Mouse (Mus musculus) CH12.LX (cell line): ENCODE results near the gene U2af1l4. TPM values are rescaled to one million over a fixed set of nuclear protein-coding genes. Genes with fewer than 3 reads are reported as not detected.

Experiments
- DNase-seq: peaks from one replicate; pipeline ENCODE4 v3.0.0-alpha.2; 2013; ENCODE audit errors: extremely low read depth
- H3K27ac ChIP-seq: 2 replicates; pipeline ENCODE4 v1.5.1; 2012; ENCODE audit warnings: low read depth, mild to moderate bottlenecking, control low read depth, moderate library complexity; ENCODE audit not compliant: insufficient read depth
- H3K27me3 ChIP-seq: replicated peaks from 2 replicates; pipeline ENCODE3; 2012; ENCODE audit warnings: inconsistent platforms
- H3K36me3 ChIP-seq, 2 experiments: replicated peaks in 1 of 2; 2 replicates each; pipeline versions ENCODE3 to v1.6.1; 2012; ENCODE audit warnings: inconsistent platforms in 1 of 2, low read length in 1 of 2, mild to moderate bottlenecking in 1 of 2, mixed read lengths in 1 of 2, moderate library complexity in 1 of 2; ENCODE audit not compliant: control insufficient read depth in 1 of 2, insufficient read depth in 1 of 2
- H3K4me1 ChIP-seq, 2 experiments: 2 replicates each; pipeline ENCODE4 v1.6.1; 2012; ENCODE audit warnings: inconsistent platforms in 1 of 2, moderate library complexity in 1 of 2; ENCODE audit not compliant: insufficient read depth in 2 of 2, control insufficient read depth in 1 of 2
- H3K4me2 ChIP-seq: 2 replicates; pipeline ENCODE4 v1.6.1; 2012; ENCODE audit warnings: low read depth, mild to moderate bottlenecking, control low read depth; ENCODE audit not compliant: poor library complexity, insufficient read depth, severe bottlenecking
- H3K4me3 ChIP-seq, 3 experiments: fragments of 150-350 bp in 1 of 3; sonication (generic) in 1 of 3; replicated peaks in 1 of 3; 2 replicates each; pipeline versions ENCODE3 to v1.5.1; 2011 to 2012; ENCODE audit warnings: low read depth in 2 of 3, low read length in 2 of 3, mild to moderate bottlenecking in 2 of 3, moderate library complexity in 2 of 3, control low read depth in 1 of 3, improper control_type of control experiment in 1 of 3, inconsistent platforms in 1 of 3, mixed read lengths in 1 of 3; ENCODE audit not compliant: poor library complexity in 1 of 3
- H3K79me2 ChIP-seq: replicated peaks from 2 replicates; pipeline ENCODE4 v1.6.1; 2012; ENCODE audit warnings: mild to moderate bottlenecking, moderate library complexity; ENCODE audit not compliant: control insufficient read depth, poor library complexity, insufficient read depth, severe bottlenecking; ENCODE audit errors: extremely low read depth
- H3K9ac ChIP-seq: 2 replicates; pipeline ENCODE4 v1.6.1; 2012; ENCODE audit warnings: low read depth, mild to moderate bottlenecking, control low read depth, moderate library complexity; ENCODE audit not compliant: insufficient read depth
- H3K9me3 ChIP-seq: replicated peaks from 2 replicates; pipeline ENCODE3; 2012; ENCODE audit warnings: low read length, inconsistent platforms, mixed read lengths
- CHD2 ChIP-seq: IDR thresholded peaks from 2 replicates; pipeline ENCODE4 v1.6.1; 2011; ENCODE audit warnings: low read length, improper control_type of control experiment
- E2F4 ChIP-seq: IDR thresholded peaks from 2 replicates; pipeline ENCODE4 v1.6.1; 2011; ENCODE audit warnings: low read depth, low read length, improper control_type of control experiment; ENCODE audit not compliant: insufficient replicate concordance
- ELF1 ChIP-seq: IDR thresholded peaks from 2 replicates; pipeline ENCODE4 v1.6.1; 2014; ENCODE audit warnings: low read depth, mild to moderate bottlenecking, inconsistent platforms, low read length, improper control_type of control experiment
- GABPA ChIP-seq: IDR thresholded peaks from 2 replicates; pipeline ENCODE4 v1.6.1; 2012; ENCODE audit warnings: low read depth, low read length, improper control_type of control experiment, inconsistent platforms; ENCODE audit not compliant: insufficient replicate concordance
- JUN ChIP-seq: IDR thresholded peaks from 2 replicates; pipeline ENCODE4 v1.6.1; 2011; ENCODE audit warnings: low read depth, mild to moderate bottlenecking, low read length, improper control_type of control experiment, moderate library complexity; ENCODE audit not compliant: insufficient read depth
- JUND ChIP-seq: conservative IDR thresholded peaks from 2 replicates; pipeline ENCODE4 v1.6.1; 2011; ENCODE audit warnings: low read depth, low read length, improper control_type of control experiment
- MAFK ChIP-seq: IDR thresholded peaks from 2 replicates; pipeline ENCODE4 v1.6.1; 2011; ENCODE audit warnings: low read length, improper control_type of control experiment; ENCODE audit not compliant: insufficient replicate concordance
- MAX ChIP-seq: IDR thresholded peaks from 2 replicates; pipeline ENCODE4 v1.6.1; 2011; ENCODE audit warnings: low read length, improper control_type of control experiment
- MEF2A ChIP-seq: IDR thresholded peaks from 2 replicates; pipeline ENCODE4 v1.6.1; 2014; ENCODE audit warnings: low read depth, mild to moderate bottlenecking, inconsistent platforms, low read length, improper control_type of control experiment, borderline replicate concordance
- NELFE ChIP-seq: IDR thresholded peaks from 2 replicates; pipeline ENCODE4 v1.6.1; 2011; ENCODE audit warnings: low read depth, low read length, improper control_type of control experiment
- NRF1 ChIP-seq: IDR thresholded peaks from 2 replicates; pipeline ENCODE4 v1.6.1; 2014; ENCODE audit warnings: low read depth, mild to moderate bottlenecking, inconsistent platforms, low read length, improper control_type of control experiment, moderate library complexity
- RAD21 ChIP-seq: IDR thresholded peaks from 2 replicates; pipeline ENCODE4 v1.6.1; 2011; ENCODE audit warnings: low read depth, mild to moderate bottlenecking, low read length, improper control_type of control experiment, moderate library complexity
- SMC3 ChIP-seq: IDR thresholded peaks from 2 replicates; pipeline ENCODE4 v1.6.1; 2011; ENCODE audit warnings: low read depth, low read length, improper control_type of control experiment
- ZMIZ1 ChIP-seq: IDR thresholded peaks from 2 replicates; pipeline ENCODE4 v1.6.1; 2012; ENCODE audit warnings: low read depth, mild to moderate bottlenecking, inconsistent platforms, low read length, improper control_type of control experiment
- dilution Hi-C: fragments of 300-500 bp; cut with MboI; formaldehyde crosslinking; loops from 2 replicates; pipeline ENCODE4 v1.14.3; 2020; ENCODE audit warnings: low sequenced_read_pairs; ENCODE audit not compliant: extremely low pct_unique_long_range_greater_than_20kb, extremely low pct_ligation_motif_present
- in situ Hi-C: fragments of 300-500 bp; cut with MboI; formaldehyde crosslinking; loops from 3 replicates; pipeline ENCODE4 v1.14.3; 2019; ENCODE audit warnings: low sequenced_read_pairs, low pct_ligation_motif_present, low pct_unique_long_range_greater_than_20kb, mixed read lengths
- polyA plus RNA-seq: library from polyadenylated mRNA; unstranded; fragments of >175 nt; gene quantifications from 2 replicates; pipeline ENCODE4 v1.2.1, GENCODE M21; 2012; ENCODE audit warnings: low read depth; ENCODE audit not compliant: insufficient read length
- total RNA-seq, 2 experiments: library from RNA; depleted of rRNA; stranded (reverse); fragments of 300-350 nt in 1 of 2; fragments of >200 nt in 1 of 2; gene quantifications; 2 replicates each; pipeline ENCODE4 v1.2.3; 2012 to 2014

U2af1l4 gene
- total and polyA plus RNA-seq, 3 experiments = 51.5 to 60.8 (median 56.7) TPM

DNA sequence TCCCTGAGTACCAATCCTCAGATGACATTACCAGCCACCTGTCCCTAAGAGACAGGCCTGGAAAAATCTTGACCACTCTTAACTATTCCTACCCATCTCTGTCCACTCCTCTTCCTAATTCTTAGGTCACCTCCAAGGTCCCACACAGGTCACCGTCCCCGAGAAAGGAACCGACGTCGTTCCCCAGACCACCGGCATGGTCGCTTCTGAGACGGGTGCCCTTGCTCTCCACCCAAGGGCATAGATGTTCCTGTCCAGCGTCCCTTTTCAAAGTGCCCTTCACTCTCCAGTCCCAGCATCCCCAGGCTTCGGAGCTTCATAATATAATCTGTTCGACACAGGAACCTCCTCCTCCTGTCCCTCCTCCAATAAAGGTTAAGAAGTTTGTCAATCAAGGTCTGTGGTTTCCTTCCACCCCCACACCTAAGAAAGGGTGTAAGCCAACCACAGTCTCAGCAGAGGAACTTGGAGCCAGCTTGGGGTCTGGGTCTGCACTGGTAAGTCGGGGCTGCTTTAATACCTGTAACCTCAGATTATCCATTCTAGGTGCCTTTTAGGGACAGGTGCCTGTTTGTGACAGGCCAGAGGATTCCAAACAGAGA is 2.0 kb downstream of the U2af1l4 start, which contains the start of gene Igflr1:
Gene Igflr1, plus strand, starts transcription at position 458 of the 602 bp plus-strand sequence.
- no peak within 1 kb of the TSS; the same call in 1 of the 2 replicates for H3K27ac ChIP-seq
- peaks cover 45 to 65% of the 10 kb centered on the region in 2 experiments for H3K36me3 ChIP-seq
- dilution Hi-C loops = no loop called here

GRCm38 (mm10) chr7:30566033-30566432 is 2.9 kb downstream of the U2af1l4 start:
- TF ChIP-seq MAFK = no peak
- TF ChIP-seq NELFE = no peak
- in situ Hi-C loops = no loop called here

More for the DNA sequence above, 2.0 kb downstream of the U2af1l4 start, which contains the start of gene Igflr1:
- Histone ChIP-seq H3K4me2 (no peak within 1 kb of the TSS), H3K79me2 (peaks cover 11% of the 10 kb centered on the region), H3K27me3 (no peaks in the 10 kb centered on the region), H3K9ac (no peak within 1 kb of the TSS), H3K9me3 (no peaks in the 10 kb centered on the region), H3K4me3 (no peak within 1 kb of the TSS), H3K4me1 (peaks cover 7 to 19% of the 10 kb centered on the region in 2 experiments; a peak in 3 of 4 replicates)
- TF ChIP-seq JUN (no peak), CHD2 (no peak), NRF1 (no peak), SMC3 (no peak), MEF2A (no peak), GABPA (no peak), RAD21 (no peak), JUND (no peak), ELF1 (no peak), ZMIZ1 (no peak), E2F4 (no peak), MAX (no peak)
- in situ Hi-C loops = no loop called here
- DNase-seq = no peak

More at GRCm38 (mm10) chr7:30566033-30566432, 2.9 kb downstream of the U2af1l4 start:
- no peak for DNase-seq
- Histone ChIP-seq H3K4me2 (no peak overlapping the region), H3K4me3 (no peak overlapping the region), H3K27me3 (no peaks in the 10 kb centered on the region), H3K9me3 (no peaks in the 10 kb centered on the region), H3K4me1 (peaks cover 7 to 15% of the 10 kb centered on the region in 2 experiments; a peak in 3 of 4 replicates), H3K79me2 (peaks cover 11% of the 10 kb centered on the region), H3K9ac (no peak overlapping the region), H3K36me3 (peaks cover 53 to 72% of the 10 kb centered on the region in 2 experiments), H3K27ac (no peak overlapping the region; the same call in 1 of the 2 replicates)
- dilution Hi-C loops = no loop called here
